Mouse (Mus musculus): ENCODE measurements at regions not wholly inside any gene's neighbourhood (a gene's known extent, or its start where the extent isn't known, plus 50 kb on each side); places are given as distances from the start of the nearest gene placed in this dataset.

- DNase-seq = no peak
These were observed 854.7 kb upstream of the Stxbp6 start for GRCm38 (mm10) chr12:45929001-45929759.
